Mouse (Mus musculus): ENCODE results near the gene Pacsin1. TPM values are rescaled to one million over a fixed set of nuclear protein-coding genes. Genes with fewer than 3 reads are reported as not detected.
"Not testable (repeated sequence)": the region's sequence is repeated elsewhere in the genome, so short reads cannot be mapped to it uniquely, and the experiment has no call there.

Pacsin1 gene
- polyA plus RNA-seq, 1 experiment from 2014 or later, result 1.9 TPM

DNA sequence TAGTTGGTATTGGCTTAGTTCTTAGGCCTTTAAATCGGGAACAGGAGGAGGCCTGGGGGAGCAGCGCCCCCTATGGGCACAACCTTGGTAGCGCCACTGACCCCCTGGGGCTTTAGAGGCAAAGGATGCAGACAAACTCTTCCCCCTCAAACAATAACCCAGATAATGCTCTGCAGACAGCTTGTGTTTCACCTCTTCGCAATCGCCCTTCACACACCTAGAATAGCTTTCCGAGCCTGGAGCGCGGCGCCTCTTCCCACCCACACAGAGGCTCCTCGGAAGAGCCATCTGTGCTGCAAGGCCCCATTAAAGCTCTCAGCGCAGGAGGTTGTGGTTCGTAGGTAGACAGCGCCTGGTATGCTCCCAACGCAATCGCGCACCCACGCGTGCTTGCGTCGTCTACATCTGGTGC is 16.4 kb upstream of the Pacsin1 start:
- no peaks in the 10 kb centered on the region for H3K27me3 ChIP-seq (replicated peaks)

GRCm38 (mm10) chr17:27639851-27640250 is 15.5 kb upstream of the Pacsin1 start:
- peaks cover 22% of the 10 kb centered on the region for H3K4me1 ChIP-seq
- H3K9ac ChIP-seq; H3K4me3 ChIP-seq (replicated peaks); H3K9me3 ChIP-seq; H3K4me2 ChIP-seq; H3K27ac ChIP-seq; H3K27me3 ChIP-seq (replicated peaks); ATAC-seq (ENCODE audit: insufficient read depth, low FRiP score, low read depth); H3K36me3 ChIP-seq: not testable (repeated sequence)
- 82% methylated on average over 6 of the region's 6 CpGs for WGBS

More for the DNA sequence above, 16.4 kb upstream of the Pacsin1 start:
- H3K4me3 ChIP-seq (replicated peaks), result no peak overlapping the region
- no peak overlapping the region for H3K27ac ChIP-seq
- no peak overlapping the region for H3K4me2 ChIP-seq
- no peaks in the 10 kb centered on the region for H3K9me3 ChIP-seq
- 78% methylated on average over 20 of the region's 20 CpGs for WGBS
- H3K9ac ChIP-seq, result no peak overlapping the region
- H3K4me1 ChIP-seq, result peaks cover 23% of the 10 kb centered on the region
- no peak for ATAC-seq (ENCODE audit: insufficient read depth, low FRiP score, low read depth)
- no peaks in the 10 kb centered on the region for H3K36me3 ChIP-seq

GRCm38 (mm10) chr17:27642491-27643062 is 12.7 kb upstream of the Pacsin1 start:
- peak; percentile 53; the same call in 1 of the 2 replicates for ATAC-seq (ENCODE audit: insufficient read depth, low FRiP score, low read depth)
- Histone ChIP-seq H3K36me3 (no peaks in the 10 kb centered on the region), H3K27ac (0 out of 2 replicates have a peak overlapping the region, but pooled peaks have one; percentile 46), H3K27me3 (replicated peaks) (no peaks in the 10 kb centered on the region), H3K9me3 (no peaks in the 10 kb centered on the region), H3K4me2 (peak overlapping the region; percentile 5; the same call in 1 of the 2 replicates), H3K9ac (no peak overlapping the region), H3K4me3 (replicated peaks) (no peak overlapping the region), H3K4me1 (peaks cover 12% of the 10 kb centered on the region; the same call in 1 of the 2 replicates)
- WGBS, result 23% methylated on average over 12 of the region's 12 CpGs

DNA sequence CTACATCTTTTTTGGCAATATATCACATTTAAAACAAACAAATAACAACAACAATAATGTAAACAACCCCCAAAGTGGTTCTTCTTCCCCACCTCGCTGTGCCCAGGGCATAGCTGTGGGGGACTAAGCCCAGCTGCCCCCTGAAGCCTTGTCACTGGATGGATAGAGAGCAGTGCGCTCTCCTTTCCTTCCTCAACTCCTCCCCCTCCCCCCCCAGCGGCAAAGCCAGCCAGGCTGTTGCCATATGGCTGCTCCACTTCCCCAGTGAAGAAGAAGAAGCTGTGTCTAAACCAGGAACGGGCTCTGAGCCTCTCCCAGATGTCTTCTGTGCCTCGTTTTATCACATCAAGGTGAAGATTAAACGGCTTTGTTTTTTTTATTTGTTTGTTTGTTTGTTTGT is 12.2 kb upstream of the Pacsin1 start:
- peaks cover 12% of the 10 kb centered on the region; the same call in 1 of the 2 replicates for H3K4me1 ChIP-seq
- no peaks in the 10 kb centered on the region for H3K36me3 ChIP-seq
- no peak overlapping the region for H3K4me3 ChIP-seq (replicated peaks)
- peak overlapping the region; percentile 5; the same call in 1 of the 2 replicates for H3K4me2 ChIP-seq
- ATAC-seq (ENCODE audit: insufficient read depth, low FRiP score, low read depth), result no peak
- H3K9me3 ChIP-seq, result no peaks in the 10 kb centered on the region
- H3K27me3 ChIP-seq (replicated peaks), result no peaks in the 10 kb centered on the region
- H3K9ac ChIP-seq, result no peak overlapping the region
- WGBS, result 29% methylated on average over 6 of the region's 6 CpGs
- 0 out of 2 replicates have a peak overlapping the region, but pooled peaks have one; percentile 46 for H3K27ac ChIP-seq

GRCm38 (mm10) chr17:27643756-27644155 is 11.6 kb upstream of the Pacsin1 start:
- ATAC-seq (ENCODE audit: insufficient read depth, low FRiP score, low read depth), result no peak
- H3K36me3 ChIP-seq, result no peaks in the 10 kb centered on the region
- H3K9ac ChIP-seq, result no peak overlapping the region
- H3K4me3 ChIP-seq (replicated peaks), result no peak overlapping the region
- no peaks in the 10 kb centered on the region for H3K27me3 ChIP-seq (replicated peaks)
- no peaks in the 10 kb centered on the region for H3K9me3 ChIP-seq
- H3K27ac ChIP-seq, result no peak overlapping the region
- 81% methylated on average over 9 of the region's 9 CpGs for WGBS
- peaks cover 12% of the 10 kb centered on the region; the same call in 1 of the 2 replicates for H3K4me1 ChIP-seq
- no peak overlapping the region for H3K4me2 ChIP-seq

- H3K36me3 ChIP-seq, result no peaks in the 10 kb centered on the region
- 44% methylated on average over 2 of the region's 2 CpGs for WGBS
- ATAC-seq (ENCODE audit: insufficient read depth, low FRiP score, low read depth), result no peak
- no peaks in the 10 kb centered on the region for H3K27me3 ChIP-seq (replicated peaks)
- H3K4me2 ChIP-seq, result no peak overlapping the region
- no peak overlapping the region for H3K4me3 ChIP-seq (replicated peaks)
- H3K9me3 ChIP-seq, result no peaks in the 10 kb centered on the region
- H3K4me1 ChIP-seq, result peaks cover 12% of the 10 kb centered on the region; the same call in 1 of the 2 replicates
- no peak overlapping the region for H3K27ac ChIP-seq
- no peak overlapping the region for H3K9ac ChIP-seq
Observed at GRCm38 (mm10) chr17:27644572-27644971, 10.7 kb upstream of the Pacsin1 start.

- 43% methylated on average over 7 of the region's 7 CpGs for WGBS
- ATAC-seq (ENCODE audit: insufficient read depth, low FRiP score, low read depth), result no peak
- H3K4me3 ChIP-seq (replicated peaks), result no peak overlapping the region
- H3K36me3 ChIP-seq, result no peaks in the 10 kb centered on the region
- no peak overlapping the region for H3K27ac ChIP-seq
- H3K4me2 ChIP-seq, result no peak overlapping the region
- no peaks in the 10 kb centered on the region for H3K27me3 ChIP-seq (replicated peaks)
- H3K9ac ChIP-seq, result no peak overlapping the region
- no peaks in the 10 kb centered on the region for H3K9me3 ChIP-seq
- H3K4me1 ChIP-seq, result peaks cover 12% of the 10 kb centered on the region; the same call in 1 of the 2 replicates
Observed at GRCm38 (mm10) chr17:27645807-27646206, 9.5 kb upstream of the Pacsin1 start.

DNA sequence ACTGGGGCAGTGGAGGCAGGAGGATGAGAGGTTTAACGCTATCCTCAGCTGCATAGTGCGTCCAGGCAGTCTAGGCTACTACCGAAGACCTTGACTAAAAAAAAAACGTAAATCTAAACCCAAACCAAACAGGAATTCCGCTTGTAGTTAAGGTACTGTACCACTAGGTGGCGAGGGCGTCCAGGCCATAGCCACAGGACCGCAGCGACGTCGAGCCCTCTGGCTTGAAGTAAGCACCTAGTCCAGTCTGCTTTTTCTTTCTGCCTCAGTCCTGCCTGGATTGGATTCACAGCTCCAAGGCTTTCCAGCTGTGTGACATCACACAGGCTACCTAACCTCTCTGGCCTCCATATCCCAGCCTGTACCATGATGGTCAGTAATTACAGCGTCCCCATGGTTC is 5.1 kb upstream of the Pacsin1 start:
- Histone ChIP-seq H3K27me3 (replicated peaks) (peaks cover 6% of the 10 kb centered on the region), H3K4me3 (replicated peaks) (no peak overlapping the region), H3K9ac (no peak overlapping the region), H3K4me1 (no peaks in the 10 kb centered on the region), H3K4me2 (no peak overlapping the region), H3K9me3 (no peaks in the 10 kb centered on the region), H3K27ac (no peak overlapping the region), H3K36me3 (no peaks in the 10 kb centered on the region)
- ATAC-seq (ENCODE audit: insufficient read depth, low FRiP score, low read depth), result no peak
- WGBS, result 9% methylated on average over 12 of the region's 12 CpGs

DNA sequence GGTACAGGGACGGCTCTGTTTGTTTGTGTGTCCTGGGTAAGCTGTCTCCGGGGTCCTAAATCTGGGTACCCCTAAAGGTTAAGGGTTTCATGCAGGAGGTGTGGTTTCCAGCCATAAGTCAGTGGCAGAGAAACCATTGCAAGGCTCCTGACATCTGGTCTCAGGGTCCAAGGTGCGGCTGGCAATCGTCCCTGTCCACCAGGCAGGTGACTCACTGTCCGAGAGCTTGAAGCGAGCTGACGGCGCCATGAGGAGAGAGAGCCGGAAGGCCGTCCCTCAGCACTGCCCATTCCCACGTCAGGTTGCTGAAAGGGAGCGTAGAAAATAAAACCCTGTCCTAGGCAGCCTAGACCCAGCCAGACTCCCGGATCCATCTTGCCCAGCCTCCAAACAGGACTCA is 4.7 kb upstream of the Pacsin1 start:
- H3K4me3 ChIP-seq (replicated peaks), result no peak overlapping the region
- no peaks in the 10 kb centered on the region for H3K9me3 ChIP-seq
- H3K36me3 ChIP-seq, result no peaks in the 10 kb centered on the region
- peaks cover 4% of the 10 kb centered on the region; the same call in 1 of the 2 replicates for H3K4me1 ChIP-seq
- H3K4me2 ChIP-seq, result no peak overlapping the region
- peaks cover 10% of the 10 kb centered on the region for H3K27me3 ChIP-seq (replicated peaks)
- WGBS, result 77% methylated on average over 13 of the region's 13 CpGs
- no peak overlapping the region for H3K27ac ChIP-seq
- no peak for ATAC-seq (ENCODE audit: insufficient read depth, low FRiP score, low read depth)
- H3K9ac ChIP-seq, result no peak overlapping the region

GRCm38 (mm10) chr17:27652046-27652790 is 3.1 kb upstream of the Pacsin1 start:
- H3K4me1 ChIP-seq, result peaks cover 11% of the 10 kb centered on the region
- H3K9me3 ChIP-seq, result no peaks in the 10 kb centered on the region
- no peak overlapping the region for H3K4me2 ChIP-seq
- no peak overlapping the region for H3K9ac ChIP-seq
- WGBS, result 72% methylated on average over 23 of the region's 23 CpGs
- H3K27ac ChIP-seq, result no peak overlapping the region
- no peak overlapping the region for H3K4me3 ChIP-seq (replicated peaks)
- H3K27me3 ChIP-seq (replicated peaks), result peaks cover 26% of the 10 kb centered on the region
- no peaks in the 10 kb centered on the region for H3K36me3 ChIP-seq
- no peak for ATAC-seq (ENCODE audit: insufficient read depth, low FRiP score, low read depth)

DNA sequence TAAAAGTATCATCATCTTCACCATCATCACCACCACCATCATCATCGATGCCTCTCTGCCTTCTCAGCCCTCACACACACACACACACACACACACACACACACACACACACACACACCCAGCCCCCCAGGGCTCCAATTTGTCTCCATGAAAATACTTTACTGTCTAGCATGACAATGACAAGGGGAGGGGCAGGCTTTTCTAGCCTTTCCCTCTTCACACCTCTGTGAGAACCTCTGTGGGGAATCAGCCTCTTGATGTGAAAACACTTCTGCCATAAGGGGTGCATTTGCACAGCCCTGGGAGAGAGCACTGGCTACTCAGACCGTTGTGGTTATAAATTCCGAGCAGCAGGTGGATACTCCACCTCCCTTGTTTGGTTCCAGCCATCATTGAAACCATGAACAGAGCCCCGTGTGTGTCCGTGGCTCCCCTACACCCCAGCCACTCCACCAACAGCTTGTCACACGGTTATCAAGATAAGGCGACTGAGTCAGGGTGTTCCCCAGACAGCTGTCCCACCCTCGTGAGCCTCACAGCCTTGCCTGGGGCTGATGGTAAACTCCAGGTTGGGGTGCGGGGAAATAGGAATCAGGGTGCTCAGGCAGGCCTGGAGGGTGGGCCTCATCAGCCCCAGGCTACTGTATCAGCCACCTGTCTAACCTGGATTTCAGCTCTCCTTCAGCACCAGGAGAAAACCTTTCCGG is 1.9 kb upstream of the Pacsin1 start:
- ATAC-seq (ENCODE audit: insufficient read depth, low FRiP score, low read depth), result no peak
- Histone ChIP-seq H3K36me3 (no peaks in the 10 kb centered on the region), H3K4me1 (peaks cover 11% of the 10 kb centered on the region), H3K27me3 (replicated peaks) (peaks cover 31% of the 10 kb centered on the region), H3K9ac (no peak overlapping the region), H3K4me3 (replicated peaks) (no peak overlapping the region), H3K4me2 (no peak overlapping the region), H3K27ac (no peak overlapping the region), H3K9me3 (no peaks in the 10 kb centered on the region)
- 53% methylated on average over 10 of the region's 10 CpGs for WGBS

GRCm38 (mm10) chr17:27656011-27656399 is 696 bp downstream of the Pacsin1 start:
- Histone ChIP-seq H3K9ac (no peak overlapping the region), H3K36me3 (no peaks in the 10 kb centered on the region), H3K4me2 (peak overlapping the region; percentile 67), H3K9me3 (no peaks in the 10 kb centered on the region), H3K4me3 (replicated peaks) (peak overlapping the region; percentile 38), H3K27ac (no peak overlapping the region), H3K27me3 (replicated peaks) (peaks cover 31% of the 10 kb centered on the region), H3K4me1 (peaks cover 11% of the 10 kb centered on the region)
- no peak for ATAC-seq (ENCODE audit: insufficient read depth, low FRiP score, low read depth)
- WGBS, result 6% methylated on average over 14 of the region's 14 CpGs

Measured in stomach, embryonic 15.5 days (tissue).